Mouse (Mus musculus) brown adipose tissue, adult 24 weeks (tissue): ENCODE measurements around the gene Ppp6r1. TPM values are rescaled to one million over a fixed set of nuclear protein-coding genes. Genes with fewer than 3 reads are reported as not detected.

Experiments
- H3K27ac ChIP-seq: fragments of 200-500 bp; replicated peaks from 2 replicates; pipeline ENCODE4 v1.5.1; 2012; ENCODE audit warnings: low read depth, mild to moderate bottlenecking, low read length
- H3K4me1 ChIP-seq: fragments of 200-500 bp; 2 replicates; pipeline ENCODE4 v1.6.1; 2012; ENCODE audit warnings: low read length, mixed read lengths; ENCODE audit not compliant: control insufficient read depth, insufficient read depth, insufficient read length
- H3K4me3 ChIP-seq: fragments of 200-500 bp; 2 replicates; pipeline ENCODE4 v1.5.1; 2012; ENCODE audit warnings: low read depth, mild to moderate bottlenecking, low read length, moderate library complexity; ENCODE audit not compliant: insufficient read depth
- polyA plus RNA-seq: library from polyadenylated mRNA; stranded (reverse); fragments of >200 nt; gene quantifications from 2 replicates; pipeline ENCODE4 v1.2.4, GENCODE M21; 2012; ENCODE audit not compliant: missing spikeins, insufficient read depth, insufficient read length

Ppp6r1 gene
- polyA plus RNA-seq, result 31.0 and 46.4 TPM in 2 replicates

- Histone ChIP-seq H3K4me1 (peaks cover 22% of the 10 kb centered on the region), H3K4me3 (peak within 1 kb of the TSS; percentile 87), H3K27ac (peak within 1 kb of the TSS; percentile 90)
These were observed at the start of gene Ppp6r1 for GRCm38 (mm10) chr7:4658912-4659551. Gene Ppp6r1, minus strand, starts transcription at chr7:4659019.

- Histone ChIP-seq H3K27ac (no peak overlapping the region), H3K4me1 (no peaks in the 10 kb centered on the region), H3K4me3 (no peak overlapping the region)
These were observed 46.3 kb upstream of the Ppp6r1 start for GRCm38 (mm10) chr7:4705098-4705497.

GRCm38 (mm10) chr7:4703195-4703594, 44.4 kb upstream of the Ppp6r1 start:
- H3K4me1 ChIP-seq, result no peaks in the 10 kb centered on the region
- H3K27ac ChIP-seq, result no peak overlapping the region
- no peak overlapping the region for H3K4me3 ChIP-seq

- Histone ChIP-seq H3K27ac (no peak overlapping the region), H3K4me3 (no peak overlapping the region), H3K4me1 (no peaks in the 10 kb centered on the region)
These were observed 43.5 kb upstream of the Ppp6r1 start for GRCm38 (mm10) chr7:4702334-4702733.

GRCm38 (mm10) chr7:4693004-4693403, 34.2 kb upstream of the Ppp6r1 start:
- Histone ChIP-seq H3K27ac (no peak overlapping the region), H3K4me3 (no peak overlapping the region), H3K4me1 (no peaks in the 10 kb centered on the region)

- Histone ChIP-seq H3K4me1 (no peaks in the 10 kb centered on the region), H3K27ac (no peak overlapping the region), H3K4me3 (peak overlapping the region; percentile 18; the same call in 1 of the 2 replicates)
These were observed 32.3 kb upstream of the Ppp6r1 start for GRCm38 (mm10) chr7:4690951-4691653.

GRCm38 (mm10) chr7:4690387-4690786, 31.6 kb upstream of the Ppp6r1 start, which contains the start of gene Brsk1:
Gene Brsk1, plus strand, starts transcription at chr7:4690604.
- peak within 1 kb of the TSS; percentile 18; the same call in 1 of the 2 replicates for H3K4me3 ChIP-seq
- H3K4me1 ChIP-seq, result no peaks in the 10 kb centered on the region
- H3K27ac ChIP-seq, result no peak within 1 kb of the TSS

GRCm38 (mm10) chr7:4684632-4685417, 26.0 kb upstream of the Ppp6r1 start, which contains the start of gene Hspbp1:
Gene Hspbp1, minus strand, starts transcription at chr7:4685068.
- Histone ChIP-seq H3K27ac (peak within 1 kb of the TSS; percentile 53), H3K4me1 (peaks cover 6% of the 10 kb centered on the region), H3K4me3 (peak within 1 kb of the TSS; percentile 74)

- H3K27ac ChIP-seq, result peak overlapping the region; percentile 53
- H3K4me1 ChIP-seq, result peaks cover 6% of the 10 kb centered on the region
- peak overlapping the region; percentile 74 for H3K4me3 ChIP-seq
These were observed 25.4 kb upstream of the Ppp6r1 start for GRCm38 (mm10) chr7:4684203-4684602.

- H3K4me1 ChIP-seq, result peaks cover 6% of the 10 kb centered on the region
- H3K4me3 ChIP-seq, result no peak overlapping the region
- no peak overlapping the region for H3K27ac ChIP-seq
These were observed 24.5 kb upstream of the Ppp6r1 start for GRCm38 (mm10) chr7:4683307-4683706.

GRCm38 (mm10) chr7:4675200-4675599, 16.4 kb upstream of the Ppp6r1 start:
- no peak overlapping the region for H3K4me3 ChIP-seq
- H3K4me1 ChIP-seq, result no peaks in the 10 kb centered on the region
- no peak overlapping the region for H3K27ac ChIP-seq

- H3K4me1 ChIP-seq, result no peaks in the 10 kb centered on the region
- no peak overlapping the region for H3K27ac ChIP-seq
- H3K4me3 ChIP-seq, result no peak overlapping the region
These were observed 15.4 kb upstream of the Ppp6r1 start for GRCm38 (mm10) chr7:4674114-4674731.

- no peak overlapping the region for H3K27ac ChIP-seq
- H3K4me3 ChIP-seq, result no peak overlapping the region
- H3K4me1 ChIP-seq, result no peaks in the 10 kb centered on the region
These were observed 13.1 kb upstream of the Ppp6r1 start for GRCm38 (mm10) chr7:4671956-4672355.

GRCm38 (mm10) chr7:4670655-4671255, 11.9 kb upstream of the Ppp6r1 start:
- no peak overlapping the region for H3K4me3 ChIP-seq
- H3K27ac ChIP-seq, result no peak overlapping the region
- no peaks in the 10 kb centered on the region for H3K4me1 ChIP-seq
